In the genomic region with DNA sequence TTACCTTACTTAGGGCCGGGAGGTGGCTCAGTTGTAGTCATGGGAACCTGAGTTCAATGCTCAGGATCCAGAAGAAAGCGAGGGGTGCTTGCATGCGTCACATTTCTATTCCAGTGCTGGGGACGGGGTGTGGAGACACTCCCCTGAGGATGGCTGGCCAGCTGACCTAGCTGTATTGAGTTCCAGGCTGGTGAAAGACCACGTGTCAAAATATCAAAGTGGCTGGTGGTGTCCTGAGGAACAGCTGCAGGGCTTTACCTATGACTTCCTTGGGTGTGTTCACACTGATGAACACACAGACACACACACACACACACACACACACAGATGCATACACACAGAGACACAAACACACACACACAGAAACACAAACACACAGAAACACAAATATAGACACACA, we compare ENCODE assay signal across 11 mouse cellular contexts.
"Had no signal": no experiment of that assay in that cellular context is flagged by ENCODE, and none has a peak within 500 bp of the region (broad histone marks: within the 10 kb centered on the region; RNA-seq: fewer than 3 reads in every experiment).

No protein-coding gene starts in this region.

- H3K36me3 ChIP-seq: midbrain, embryonic 13.5 days; midbrain, embryonic 15.5 days; neural tube, embryonic 12.5 days had no signal

- DNase-seq: lung, adult 18-20 months; lung, embryonic 14.5 days; lung, postnatal 10 days; right cerebral cortex, postnatal 14 days; spleen, adult 18-20 months had no signal

- H3K4me3 ChIP-seq: megakaryocyte, embryonic 14.5 days; midbrain, embryonic 13.5 days; midbrain, embryonic 15.5 days; neural tube, embryonic 12.5 days had no signal

- H3K9me3 ChIP-seq: megakaryocyte, embryonic 14.5 days; midbrain, embryonic 13.5 days; midbrain, embryonic 15.5 days; neural tube, embryonic 12.5 days had no signal

- H3K27ac ChIP-seq: liver, embryonic 14.5 days; macrophage; midbrain, embryonic 13.5 days; midbrain, embryonic 15.5 days; neural tube, embryonic 12.5 days had no signal

- H3K27me3 ChIP-seq: midbrain, embryonic 13.5 days; midbrain, embryonic 15.5 days; neural tube, embryonic 12.5 days had no signal
